ENCODE assay signal across 23 mouse cellular contexts in genomic region chr11:77440081-77440480, GRCm38 (mm10). TPM values are rescaled to one million over a fixed set of nuclear protein-coding genes. Genes with fewer than 3 reads are reported as not detected.
DNase-seq lines count a peak whose midpoint lies in the region; ATAC-seq and TF ChIP-seq lines count a peak whose summit lies in the region.
"Had no signal": no experiment of that assay in that cellular context is flagged by ENCODE, and none has a peak within 500 bp of the region (broad histone marks: within the 10 kb centered on the region; RNA-seq: fewer than 3 reads in every experiment).

No protein-coding gene starts in this region.

- 37% methylated on average over 9 of the region's 9 CpGs for WGBS in heart, adult 2 months
- 53% methylated on average over 9 of the region's 9 CpGs for WGBS in heart, embryonic 16.5 days
- 85% methylated on average over 9 of the region's 9 CpGs for WGBS in heart, embryonic 10.5 days
- WGBS in kidney, adult 2 months, result 84% methylated on average over 9 of the region's 9 CpGs

- peaks cover 40% of the 10 kb centered on the region for H3K4me1 ChIP-seq in heart, adult 2 months (ENCODE audit: control insufficient read depth, insufficient read depth, low read length)
- peaks cover 35% of the 10 kb centered on the region for H3K4me1 ChIP-seq in heart, embryonic 16.5 days (ENCODE audit: control insufficient read depth, insufficient read depth, low read length)
- no peaks in the 10 kb centered on the region for H3K4me1 ChIP-seq in heart, embryonic 10.5 days
- H3K4me1 ChIP-seq in kidney, adult 2 months (ENCODE audit: control insufficient read depth, insufficient read depth, low read length), result peaks cover 4% of the 10 kb centered on the region
- H3K4me1 ChIP-seq: hindbrain, embryonic 10.5 days; hindbrain, embryonic 13.5 days; intestine, embryonic 15.5 days had no signal

- H3K79me2 ChIP-seq in heart, adult 2 months (replicated peaks; ENCODE audit: control insufficient read depth, insufficient read depth, low read length), result no peaks in the 10 kb centered on the region

- H3K36me3 ChIP-seq in heart, adult 2 months (ENCODE audit: control insufficient read depth, insufficient read depth, low read length), result peaks cover 76% of the 10 kb centered on the region
- peaks cover 23% of the 10 kb centered on the region; the same call in 1 of the 2 replicates for H3K36me3 ChIP-seq in heart, embryonic 16.5 days (ENCODE audit: control insufficient read depth, insufficient read depth)
- H3K36me3 ChIP-seq in heart, embryonic 10.5 days, result peaks cover 49% of the 10 kb centered on the region
- H3K36me3 ChIP-seq in kidney, adult 2 months (ENCODE audit: control insufficient read depth, insufficient read depth, low read length), result no peaks in the 10 kb centered on the region; the same call in 1 of the 2 replicates
- H3K36me3 ChIP-seq: intestine, embryonic 15.5 days had no signal

- TF ChIP-seq EP300 in heart, adult 2 months (IDR thresholded peaks at IDR 0.05; ENCODE audit: insufficient read depth, low read depth, low read length), result no peak

- intact Hi-C loops in heart, adult 2 months (cut with DNase I), result loop anchor here (5.0 kb wide), 1 partner anchor 73 kb away; no protein-coding TSS in a partner anchor

- TF ChIP-seq CTCF in heart, adult 2 months (IDR thresholded peaks at IDR 0.05), result no peak
- no peak for TF ChIP-seq CTCF in kidney, adult 2 months (conservative IDR thresholded peaks at IDR 0.05; ENCODE audit: insufficient read depth, insufficient read length, low read depth, low read length)

- peak overlapping the region; percentile 88 for H3K27ac ChIP-seq in heart, adult 2 months
- peak overlapping the region; percentile 75 for H3K27ac ChIP-seq in heart, embryonic 16.5 days (ENCODE audit: low read length)
- no peak overlapping the region for H3K27ac ChIP-seq in heart, embryonic 10.5 days
- no peak overlapping the region for H3K27ac ChIP-seq in kidney, adult 2 months (ENCODE audit: insufficient read depth, low read depth, low read length)
- H3K27ac ChIP-seq: hindbrain, embryonic 10.5 days; hindbrain, embryonic 13.5 days; intestine, embryonic 15.5 days; kidney, postnatal 0 days had no signal

- H3K27me3 ChIP-seq in heart, adult 2 months (ENCODE audit: control insufficient read depth, insufficient read depth, low read length), result no peaks in the 10 kb centered on the region
- no peaks in the 10 kb centered on the region for H3K27me3 ChIP-seq in heart, embryonic 16.5 days (ENCODE audit: control insufficient read depth, insufficient read depth, low read length)
- H3K27me3 ChIP-seq in heart, embryonic 10.5 days (ENCODE audit: insufficient read depth, poor library complexity, severe bottlenecking), result no peaks in the 10 kb centered on the region
- no peaks in the 10 kb centered on the region for H3K27me3 ChIP-seq in kidney, adult 2 months (replicated peaks; ENCODE audit: control insufficient read depth, insufficient read depth, low read length)
- H3K27me3 ChIP-seq: hindbrain, embryonic 13.5 days; intestine, embryonic 15.5 days had no signal

- DNase-seq in heart, adult 2 months, result no peak
- no peak for DNase-seq in heart, adult 9 months (ENCODE audit: low spot score in 2 of 2)
- no peak for DNase-seq in heart, embryonic 10.5 days (ENCODE audit: low spot score)
- DNase-seq in kidney, postnatal 10 days, result peak; percentile 32
- DNase-seq in kidney, adult 2 months, result no peak
- DNase-seq in cerebellum, adult 9-10 months, result no peak
- DNase-seq: adrenal gland, adult 2 months; adrenal gland, postnatal 14 days; cerebellum, adult 11-12 months; cerebellum, adult 8-10 months; cerebellum, postnatal 14 days; forebrain, postnatal 0 days; gastrocnemius, postnatal 36 days; kidney, adult 18-20 months had no signal

- H3K9ac ChIP-seq in heart, adult 2 months (ENCODE audit: low read depth, low read length), result no peak overlapping the region
- no peak overlapping the region for H3K9ac ChIP-seq in heart, embryonic 16.5 days (ENCODE audit: low read length)
- H3K9ac ChIP-seq: forebrain, postnatal 0 days; hindbrain, embryonic 13.5 days; intestine, embryonic 15.5 days had no signal

- no peaks in the 10 kb centered on the region for H3K9me3 ChIP-seq in heart, embryonic 16.5 days (replicated peaks; ENCODE audit: control insufficient read depth, low read length)
- H3K9me3 ChIP-seq in heart, embryonic 10.5 days, result no peaks in the 10 kb centered on the region
- H3K9me3 ChIP-seq: hindbrain, embryonic 10.5 days; hindbrain, embryonic 13.5 days; intestine, embryonic 15.5 days had no signal

- H3K4me2 ChIP-seq in heart, embryonic 16.5 days (ENCODE audit: low read depth, low read length), result no peak overlapping the region
- H3K4me2 ChIP-seq: hindbrain, embryonic 13.5 days; intestine, embryonic 15.5 days had no signal

- 0 out of 2 replicates have a peak, but pooled peaks have one; percentile 41 for ATAC-seq in heart, embryonic 16.5 days (replicated peaks; ENCODE audit: extremely low read depth, insufficient read depth, low FRiP score)
- ATAC-seq: CD4-positive, CD25-positive, alpha-beta regulatory T cell, adult 4 months; forebrain, embryonic 14.5 days; forebrain, postnatal 0 days; hindbrain, embryonic 16.5 days; intestine, embryonic 15.5 days had no signal

- TF ChIP-seq POLR2A in heart, adult 2 months (IDR thresholded peaks at IDR 0.05; ENCODE audit: insufficient read depth, low read depth, low read length), result no peak
- no peak for TF ChIP-seq POLR2A in kidney, adult 2 months (IDR thresholded peaks at IDR 0.05; ENCODE audit: low read depth, low read length)

- no peak overlapping the region for H3K4me3 ChIP-seq in heart, adult 2 months
- H3K4me3 ChIP-seq in heart, embryonic 16.5 days (ENCODE audit: low read length), result no peak overlapping the region
- H3K4me3 ChIP-seq in heart, embryonic 10.5 days, result no peak overlapping the region
- H3K4me3 ChIP-seq in kidney, adult 2 months (ENCODE audit: insufficient read depth, low read depth, low read length), result no peak overlapping the region
- H3K4me3 ChIP-seq: hindbrain, embryonic 10.5 days; hindbrain, embryonic 13.5 days; intestine, embryonic 15.5 days had no signal

RNA-seq across cellular contexts. Expression of gene Coro6, which starts 22.1 kb away (rescaled TPM):
- 100 to 1,000 TPM; 207 to 213 TPM for total RNA-seq in heart, adult 2 months (2021)
- polyA plus RNA-seq in heart, adult 2 months (2012; rRNA removed), result 482 and 483 TPM in 2 replicates
- 42.5 and 47.4 TPM in 2 replicates for polyA plus RNA-seq in heart, embryonic 16.5 days (2015; fragmentation: Nextera tagmentation; extraction: Ambion mirVana)
- 15.9 and 24.4 TPM in 2 replicates for polyA plus RNA-seq in heart, embryonic 10.5 days (2016; fragmentation: Nextera tagmentation; extraction: Ambion mirVana)
- 4.4 and 7.9 TPM in 2 replicates for polyA plus RNA-seq in kidney, adult 2 months (2012; rRNA removed)
- total RNA-seq: granulocyte monocyte progenitor cell, adult 5-6 weeks had no signal
- polyA plus RNA-seq: CD4-positive, CD25-positive, alpha-beta regulatory T cell, adult 4 months had no signal

RNA-seq across cellular contexts. Expression of gene Ankrd13b, which starts 49.4 kb away (rescaled TPM):
- total RNA-seq in heart, adult 2 months (2021), result 10 to 100 TPM in 1 of 2 experiments, 1 to 10 TPM in 1; 9.2 to 10.6 TPM
- polyA plus RNA-seq in heart, adult 2 months (2012; rRNA removed), result 19.4 and 20.3 TPM in 2 replicates
- 2.0 and 3.7 TPM in 2 replicates for polyA plus RNA-seq in heart, embryonic 16.5 days (2015; fragmentation: Nextera tagmentation; extraction: Ambion mirVana)
- 2.5 and 3.5 TPM in 2 replicates for polyA plus RNA-seq in heart, embryonic 10.5 days (2016; fragmentation: Nextera tagmentation; extraction: Ambion mirVana)
- 22.3 and 31.4 TPM in 2 replicates for polyA plus RNA-seq in kidney, adult 2 months (2012; rRNA removed)

RNA-seq across cellular contexts. Expression of gene Git1, which starts 53.3 kb away (rescaled TPM):
- 10 to 100 TPM; 53.3 to 59.4 TPM for total RNA-seq in heart, adult 2 months (2021)
- polyA plus RNA-seq in heart, adult 2 months (2012; rRNA removed), result 52.3 and 54.0 TPM in 2 replicates
- polyA plus RNA-seq in heart, embryonic 16.5 days (2015; fragmentation: Nextera tagmentation; extraction: Ambion mirVana), result 7.5 and 7.7 TPM in 2 replicates
- 9.0 and 11.9 TPM in 2 replicates for polyA plus RNA-seq in heart, embryonic 10.5 days (2016; fragmentation: Nextera tagmentation; extraction: Ambion mirVana)
- 53.2 and 58.5 TPM in 2 replicates for polyA plus RNA-seq in kidney, adult 2 months (2012; rRNA removed)

Comparison
In these comparisons a context has a peak if more than half of its experiments do, and no peak if none do; other contexts are left out.
1. H3K27ac ChIP-seq: peak in heart, adult 2 months (single experiment) and heart, embryonic 16.5 days (single experiment); none in heart, embryonic 10.5 days (single experiment) and kidney, adult 2 months (single experiment).